Mouse (Mus musculus): ENCODE measurements at regions not wholly inside any gene's neighbourhood (a gene's known extent, or its start where the extent isn't known, plus 50 kb on each side); places are given as distances from the start of the nearest gene placed in this dataset.

GRCm38 (mm10) chr2:75137983-75138745 lies 312.6 kb downstream of the Mtx2 start:
- in situ Hi-C loops (cut with MboI, MseI), result loop anchor here (25.0 kb wide), 1 partner anchor 601 kb away; no protein-coding TSS in a partner anchor

GRCm38 (mm10) chr2:75138746-75139060 lies 313.1 kb downstream of the Mtx2 start:
- in situ Hi-C loops (cut with MboI, MseI), result loop anchor here (25.0 kb wide), 1 partner anchor 601 kb away; no protein-coding TSS in a partner anchor

- in situ Hi-C loops (cut with MboI, MseI), result loop anchor here (25.0 kb wide), 1 partner anchor 602 kb away; no protein-coding TSS in a partner anchor
These were observed 313.9 kb downstream of the Mtx2 start for GRCm38 (mm10) chr2:75139544-75139943.

- in situ Hi-C loops (cut with MboI, MseI), result loop anchor here (5.0 to 25.0 kb wide), 2 partner anchors 445 to 605 kb away; partner anchors contain the start of gene Hoxd9
These were observed 317.1 kb downstream of the Mtx2 start for GRCm38 (mm10) chr2:75142675-75143074.

- in situ Hi-C loops (cut with MboI, MseI), result loop anchor here (5.0 to 25.0 kb wide), 2 partner anchors 448 to 608 kb away; partner anchors contain the start of gene Hoxd9
These were observed 319.3 kb downstream of the Mtx2 start for GRCm38 (mm10) chr2:75144861-75145260.

- in situ Hi-C loops (cut with MboI, MseI), result loop anchor here (25.0 kb wide), 1 partner anchor 609 kb away; no protein-coding TSS in a partner anchor
These were observed 320.7 kb downstream of the Mtx2 start for GRCm38 (mm10) chr2:75146256-75146655.

- in situ Hi-C loops (cut with MboI, MseI), result loop anchor here (25.0 kb wide), 1 partner anchor 610 kb away; no protein-coding TSS in a partner anchor
These were observed 321.8 kb downstream of the Mtx2 start for GRCm38 (mm10) chr2:75147399-75147798.

- in situ Hi-C loops (cut with MboI, MseI), result loop anchor here (25.0 kb wide), 1 partner anchor 611 kb away; no protein-coding TSS in a partner anchor
These were observed 322.4 kb downstream of the Mtx2 start for GRCm38 (mm10) chr2:75147967-75148366.

GRCm38 (mm10) chr2:75149036-75149435 lies 323.4 kb downstream of the Mtx2 start:
- in situ Hi-C loops (cut with MboI, MseI), result loop anchor here (25.0 kb wide), 1 partner anchor 612 kb away; no protein-coding TSS in a partner anchor

GRCm38 (mm10) chr2:75149562-75149961 lies 324.0 kb downstream of the Mtx2 start:
- in situ Hi-C loops (cut with MboI, MseI), result loop anchor here (25.0 kb wide), 1 partner anchor 612 kb away; no protein-coding TSS in a partner anchor

- in situ Hi-C loops (cut with MboI, MseI), result no loop called here
These were observed 325.4 kb downstream of the Mtx2 start for GRCm38 (mm10) chr2:75150986-75151385.

GRCm38 (mm10) chr2:75151519-75151918 lies 325.9 kb downstream of the Mtx2 start:
- in situ Hi-C loops (cut with MboI, MseI), result no loop called here

GRCm38 (mm10) chr2:75152477-75152990 lies 326.9 kb downstream of the Mtx2 start:
- in situ Hi-C loops (cut with MboI, MseI), result no loop called here

GRCm38 (mm10) chr2:75154448-75154847 lies 328.8 kb downstream of the Mtx2 start:
- in situ Hi-C loops (cut with MboI, MseI), result no loop called here

GRCm38 (mm10) chr2:75158581-75158980 lies 333.0 kb downstream of the Mtx2 start:
- in situ Hi-C loops (cut with MboI, MseI), result no loop called here

- in situ Hi-C loops (cut with MboI, MseI), result no loop called here
These were observed 335.5 kb downstream of the Mtx2 start for GRCm38 (mm10) chr2:75161075-75161474.

- in situ Hi-C loops (cut with MboI, MseI), result no loop called here
These were observed 339.4 kb downstream of the Mtx2 start for GRCm38 (mm10) chr2:75164987-75165386.

GRCm38 (mm10) chr2:75176267-75176666 lies 350.7 kb downstream of the Mtx2 start:
- in situ Hi-C loops (cut with MboI, MseI), result no loop called here

- in situ Hi-C loops (cut with MboI, MseI), result no loop called here
These were observed 357.7 kb downstream of the Mtx2 start for GRCm38 (mm10) chr2:75183293-75183692.

GRCm38 (mm10) chr2:75202587-75203220 lies 377.1 kb downstream of the Mtx2 start:
- in situ Hi-C loops (cut with MboI, MseI), result no loop called here

GRCm38 (mm10) chr2:75208821-75209758 lies 383.5 kb downstream of the Mtx2 start:
- in situ Hi-C loops (cut with MboI, MseI), result no loop called here

All from T-helper 2 cell (primary cell).